Mouse (Mus musculus): ENCODE measurements around the gene Spata20. TPM values are rescaled to one million over a fixed set of nuclear protein-coding genes. Genes with fewer than 3 reads are reported as not detected.

Gene Spata20
- polyA plus RNA-seq, 1 experiment from 2014 or later = not detected

- Histone ChIP-seq H3K9me3 (replicated peaks) (no peaks in the 10 kb centered on the region), H3K27ac (replicated peaks) (no peak overlapping the region), H3K4me1 (peaks cover 39% of the 10 kb centered on the region), H3K36me3 (no peaks in the 10 kb centered on the region), H3K27me3 (ENCODE audit: low read depth, poor library complexity, severe bottlenecking) (peaks cover 82% of the 10 kb centered on the region), H3K4me3 (no peak overlapping the region)
- WGBS = 82% methylated on average over 3 of the region's 3 CpGs
- DNase-seq (ENCODE audit: low spot score) = no peak
These were observed 9.4 kb upstream of the Spata20 start for GRCm38 (mm10) chr11:94495415-94495814.

- WGBS = 62% methylated on average over 7 of the region's 7 CpGs
- Histone ChIP-seq H3K4me3 (peak overlapping the region; percentile 67), H3K4me1 (peaks cover 34% of the 10 kb centered on the region), H3K27me3 (ENCODE audit: low read depth, poor library complexity, severe bottlenecking) (peaks cover 81% of the 10 kb centered on the region), H3K27ac (replicated peaks) (peak overlapping the region; percentile 84; the same call in 1 of the 2 replicates), H3K36me3 (no peaks in the 10 kb centered on the region), H3K9me3 (replicated peaks) (no peaks in the 10 kb centered on the region)
- DNase-seq (ENCODE audit: low spot score) = no peak
These were observed 5.7 kb upstream of the Spata20 start for GRCm38 (mm10) chr11:94491749-94492099.

- Histone ChIP-seq H3K27me3 (ENCODE audit: low read depth, poor library complexity, severe bottlenecking) (peaks cover 85% of the 10 kb centered on the region), H3K27ac (replicated peaks) (peak overlapping the region; percentile 84), H3K4me3 (peak overlapping the region; percentile 67), H3K36me3 (no peaks in the 10 kb centered on the region), H3K4me1 (peaks cover 34% of the 10 kb centered on the region), H3K9me3 (replicated peaks) (no peaks in the 10 kb centered on the region)
- WGBS = 6% methylated on average over 55 of the region's 55 CpGs
- peak; percentile 73 for DNase-seq (ENCODE audit: low spot score)
These were observed 5.2 kb upstream of the Spata20 start for GRCm38 (mm10) chr11:94491035-94491748.

GRCm38 (mm10) chr11:94489745-94490144, 3.8 kb upstream of the Spata20 start:
- Histone ChIP-seq H3K9me3 (replicated peaks) (no peaks in the 10 kb centered on the region), H3K36me3 (no peaks in the 10 kb centered on the region), H3K4me1 (peaks cover 40% of the 10 kb centered on the region), H3K4me3 (no peak overlapping the region), H3K27me3 (ENCODE audit: low read depth, poor library complexity, severe bottlenecking) (peaks cover 94% of the 10 kb centered on the region), H3K27ac (replicated peaks) (no peak overlapping the region)
- 37% methylated on average over 4 of the region's 4 CpGs for WGBS
- DNase-seq (ENCODE audit: low spot score) = no peak

- Histone ChIP-seq H3K4me1 (peaks cover 43% of the 10 kb centered on the region), H3K36me3 (no peaks in the 10 kb centered on the region), H3K4me3 (no peak overlapping the region), H3K9me3 (replicated peaks) (no peaks in the 10 kb centered on the region), H3K27ac (replicated peaks) (no peak overlapping the region), H3K27me3 (ENCODE audit: low read depth, poor library complexity, severe bottlenecking) (peaks cover 97% of the 10 kb centered on the region)
- WGBS = 88% methylated on average over 11 of the region's 11 CpGs
- DNase-seq (ENCODE audit: low spot score) = no peak
These were observed 3.0 kb upstream of the Spata20 start for GRCm38 (mm10) chr11:94488767-94489533.

GRCm38 (mm10) chr11:94485223-94485622, 756 bp downstream of the Spata20 start:
- Histone ChIP-seq H3K9me3 (replicated peaks) (no peaks in the 10 kb centered on the region), H3K27ac (replicated peaks) (no peak overlapping the region), H3K27me3 (ENCODE audit: low read depth, poor library complexity, severe bottlenecking) (peaks cover 71% of the 10 kb centered on the region), H3K4me3 (no peak overlapping the region), H3K4me1 (peaks cover 38% of the 10 kb centered on the region), H3K36me3 (no peaks in the 10 kb centered on the region)
- WGBS = 84% methylated on average over 5 of the region's 5 CpGs
- DNase-seq (ENCODE audit: low spot score) = no peak

GRCm38 (mm10) chr11:94484636-94485035, 1.3 kb downstream of the Spata20 start:
- 86% methylated on average over 9 of the region's 9 CpGs for WGBS
- Histone ChIP-seq H3K9me3 (replicated peaks) (no peaks in the 10 kb centered on the region), H3K36me3 (no peaks in the 10 kb centered on the region), H3K4me3 (no peak overlapping the region), H3K27me3 (ENCODE audit: low read depth, poor library complexity, severe bottlenecking) (peaks cover 68% of the 10 kb centered on the region), H3K27ac (replicated peaks) (no peak overlapping the region), H3K4me1 (peaks cover 37% of the 10 kb centered on the region)
- no peak for DNase-seq (ENCODE audit: low spot score)

- Histone ChIP-seq H3K4me3 (no peak overlapping the region), H3K4me1 (peaks cover 31% of the 10 kb centered on the region), H3K9me3 (replicated peaks) (no peaks in the 10 kb centered on the region), H3K27ac (replicated peaks) (no peak overlapping the region), H3K27me3 (ENCODE audit: low read depth, poor library complexity, severe bottlenecking) (peaks cover 62% of the 10 kb centered on the region), H3K36me3 (no peaks in the 10 kb centered on the region)
- no peak for DNase-seq (ENCODE audit: low spot score)
- 84% methylated on average over 14 of the region's 14 CpGs for WGBS
These were observed 2.1 kb downstream of the Spata20 start for GRCm38 (mm10) chr11:94483921-94484320.

- peaks cover 62% of the 10 kb centered on the region for H3K27me3 ChIP-seq (ENCODE audit: low read depth, poor library complexity, severe bottlenecking)
- no peaks in the 10 kb centered on the region for H3K9me3 ChIP-seq (replicated peaks)
- H3K4me3 ChIP-seq = no peak overlapping the region
- no peak for DNase-seq (ENCODE audit: low spot score)
- 86% methylated on average over 11 of the region's 11 CpGs for WGBS
- no peaks in the 10 kb centered on the region for H3K36me3 ChIP-seq
- H3K27ac ChIP-seq (replicated peaks) = no peak overlapping the region
- H3K4me1 ChIP-seq = peaks cover 31% of the 10 kb centered on the region
These were observed 2.5 kb downstream of the Spata20 start for GRCm38 (mm10) chr11:94483436-94483835.

GRCm38 (mm10) chr11:94482738-94483137, 3.2 kb downstream of the Spata20 start:
- Histone ChIP-seq H3K36me3 (no peaks in the 10 kb centered on the region), H3K9me3 (replicated peaks) (no peaks in the 10 kb centered on the region), H3K27me3 (ENCODE audit: low read depth, poor library complexity, severe bottlenecking) (peaks cover 62% of the 10 kb centered on the region), H3K27ac (replicated peaks) (0 out of 2 replicates have a peak overlapping the region, but pooled peaks have one; percentile 4), H3K4me3 (no peak overlapping the region), H3K4me1 (peaks cover 30% of the 10 kb centered on the region)
- WGBS = 91% methylated on average over 11 of the region's 11 CpGs
- no peak for DNase-seq (ENCODE audit: low spot score)

GRCm38 (mm10) chr11:94481963-94482362, 4.0 kb downstream of the Spata20 start:
- 88% methylated on average over 7 of the region's 7 CpGs for WGBS
- Histone ChIP-seq H3K36me3 (no peaks in the 10 kb centered on the region), H3K27me3 (ENCODE audit: low read depth, poor library complexity, severe bottlenecking) (peaks cover 62% of the 10 kb centered on the region), H3K4me3 (no peak overlapping the region), H3K9me3 (replicated peaks) (no peaks in the 10 kb centered on the region), H3K4me1 (peaks cover 29% of the 10 kb centered on the region), H3K27ac (replicated peaks) (no peak overlapping the region)
- DNase-seq (ENCODE audit: low spot score) = no peak

GRCm38 (mm10) chr11:94480382-94480781, 5.6 kb downstream of the Spata20 start:
- Histone ChIP-seq H3K4me1 (peaks cover 34% of the 10 kb centered on the region), H3K27ac (replicated peaks) (no peak overlapping the region), H3K27me3 (ENCODE audit: low read depth, poor library complexity, severe bottlenecking) (peaks cover 63% of the 10 kb centered on the region), H3K9me3 (replicated peaks) (no peaks in the 10 kb centered on the region), H3K4me3 (no peak overlapping the region), H3K36me3 (no peaks in the 10 kb centered on the region)
- DNase-seq (ENCODE audit: low spot score) = no peak
- 89% methylated on average over 9 of the region's 9 CpGs for WGBS

GRCm38 (mm10) chr11:94477651-94478050, 8.3 kb downstream of the Spata20 start:
- no peaks in the 10 kb centered on the region for H3K9me3 ChIP-seq (replicated peaks)
- no peaks in the 10 kb centered on the region for H3K36me3 ChIP-seq
- DNase-seq (ENCODE audit: low spot score) = no peak
- H3K27ac ChIP-seq (replicated peaks) = no peak overlapping the region
- no peak overlapping the region for H3K4me3 ChIP-seq
- WGBS = 65% methylated on average over 6 of the region's 6 CpGs
- peaks cover 68% of the 10 kb centered on the region for H3K27me3 ChIP-seq (ENCODE audit: low read depth, poor library complexity, severe bottlenecking)
- peaks cover 53% of the 10 kb centered on the region for H3K4me1 ChIP-seq
